Mouse (Mus musculus): ENCODE measurements around the gene B3galt5.

B3galt5 gene

GRCm38 (mm10) chr16:96235366-96235970 is at the start of gene B3galt5:
Gene B3galt5, plus strand, starts transcription at chr16:96235801.
- no peak for DNase-seq (ENCODE audit: low read depth, low spot score)

GRCm38 (mm10) chr16:96187619-96188018 is 48.0 kb upstream of the B3galt5 start:
- DNase-seq (ENCODE audit: low read depth, low spot score) = no peak

- DNase-seq (ENCODE audit: low read depth, low spot score) = peak; percentile 96
Measured at GRCm38 (mm10) chr16:96191531-96192506, 43.8 kb upstream of the B3galt5 start, which contains the start of gene Lca5l. Gene Lca5l, minus strand, starts transcription at chr16:96192271.

GRCm38 (mm10) chr16:96199913-96200701 is 35.5 kb upstream of the B3galt5 start, which contains the start of gene Sh3bgr:
Gene Sh3bgr, plus strand, starts transcription at chr16:96200450.
- no peak for DNase-seq (ENCODE audit: low read depth, low spot score)

- no peak for DNase-seq (ENCODE audit: low read depth, low spot score)
Measured at GRCm38 (mm10) chr16:96200702-96201028, 34.9 kb upstream of the B3galt5 start.

- no peak for DNase-seq (ENCODE audit: low read depth, low spot score)
Measured at GRCm38 (mm10) chr16:96201485-96202232, 33.9 kb upstream of the B3galt5 start.

GRCm38 (mm10) chr16:96209789-96210188 is 25.8 kb upstream of the B3galt5 start:
- DNase-seq (ENCODE audit: low read depth, low spot score) = no peak

GRCm38 (mm10) chr16:96210856-96211255 is 24.7 kb upstream of the B3galt5 start:
- no peak for DNase-seq (ENCODE audit: low read depth, low spot score)

GRCm38 (mm10) chr16:96213027-96213426 is 22.6 kb upstream of the B3galt5 start:
- DNase-seq (ENCODE audit: low read depth, low spot score) = no peak

- no peak for DNase-seq (ENCODE audit: low read depth, low spot score)
Measured at GRCm38 (mm10) chr16:96221491-96221890, 14.1 kb upstream of the B3galt5 start.

GRCm38 (mm10) chr16:96221959-96222358 is 13.6 kb upstream of the B3galt5 start:
- no peak for DNase-seq (ENCODE audit: low read depth, low spot score)

- DNase-seq (ENCODE audit: low read depth, low spot score) = no peak
Measured at GRCm38 (mm10) chr16:96222452-96222851, 13.1 kb upstream of the B3galt5 start.

- no peak for DNase-seq (ENCODE audit: low read depth, low spot score)
Measured at GRCm38 (mm10) chr16:96228438-96228837, 7.2 kb upstream of the B3galt5 start.

GRCm38 (mm10) chr16:96229044-96229555 is 6.5 kb upstream of the B3galt5 start:
- DNase-seq (ENCODE audit: low read depth, low spot score) = no peak

- no peak for DNase-seq (ENCODE audit: low read depth, low spot score)
Measured at GRCm38 (mm10) chr16:96230411-96230810, 5.2 kb upstream of the B3galt5 start.

- no peak for DNase-seq (ENCODE audit: low read depth, low spot score)
Measured at GRCm38 (mm10) chr16:96231251-96231650, 4.3 kb upstream of the B3galt5 start.

- no peak for DNase-seq (ENCODE audit: low read depth, low spot score)
Measured at GRCm38 (mm10) chr16:96231974-96232373, 3.6 kb upstream of the B3galt5 start.

GRCm38 (mm10) chr16:96233996-96234395 is 1.6 kb upstream of the B3galt5 start:
- DNase-seq (ENCODE audit: low read depth, low spot score) = no peak

- DNase-seq (ENCODE audit: low read depth, low spot score) = no peak
Measured at GRCm38 (mm10) chr16:96244496-96244895, 8.9 kb downstream of the B3galt5 start.

GRCm38 (mm10) chr16:96249635-96250034 is 14.0 kb downstream of the B3galt5 start:
- no peak for DNase-seq (ENCODE audit: low read depth, low spot score)

GRCm38 (mm10) chr16:96252146-96252545 is 16.5 kb downstream of the B3galt5 start:
- DNase-seq (ENCODE audit: low read depth, low spot score) = no peak
